Mouse (Mus musculus): ENCODE results near the gene Fgf2.
A peak's percentile ranks its signal among the peaks of the same experiment; 100 is the strongest.

GRCm38 (mm10) chr3:37312370-37312941 lies 35.7 kb upstream of the Fgf2 start, which contains the start of the genes Bbs12 and Cetn4:
- TF ChIP-seq E2F4 (IDR thresholded peaks at IDR 0.05; ENCODE audit: borderline replicate concordance, low read depth, low read length), result no peak
- peak; percentile 69 to 79; a peak in 2 of 4 replicates for TF ChIP-seq POLR2A (IDR thresholded peaks at IDR 0.05; ENCODE audit: control insufficient read depth in 1 of 2, insufficient read depth in 1 of 2, low read depth in 1 of 2, low read length in 2 of 2, poor library complexity in 1 of 2)
- peak; percentile 75 for TF ChIP-seq ELF1 (IDR thresholded peaks at IDR 0.05; ENCODE audit: low read depth, low read length)
- TF ChIP-seq CTCF (IDR thresholded peaks at IDR 0.05 in 2 of 3, conservative IDR thresholded peaks at IDR 0.05 in 1 of 3; ENCODE audit: control insufficient read depth in 1 of 3, insufficient read depth in 1 of 3, low read depth in 2 of 3, low read length in 3 of 3, poor library complexity in 1 of 3, severe bottlenecking in 1 of 3), result no peak
- TF ChIP-seq GATA1 (IDR thresholded peaks at IDR 0.05; ENCODE audit: low read depth, low read length), result no peak
- no peak for TF ChIP-seq MAX (IDR thresholded peaks at IDR 0.05; ENCODE audit: low read length)
- TF ChIP-seq MYB (IDR thresholded peaks at IDR 0.05; ENCODE audit: low read depth, low read length), result no peak

All from MEL (cell line).